Mouse (Mus musculus) ES-Bruce4 (cell line): ENCODE results near the gene Fars2.

Experiments
- CTCF ChIP-seq: IDR thresholded peaks from one replicate; pipeline ENCODE4 v1.8.1; 2011; ENCODE audit warnings: low read depth, low read length
- EP300 ChIP-seq: IDR thresholded peaks from 2 replicates; pipeline ENCODE4 v1.6.1; 2011; ENCODE audit warnings: low read depth, low read length; ENCODE audit not compliant: insufficient read depth
- POLR2A ChIP-seq: IDR thresholded peaks from one replicate; pipeline ENCODE4 v1.8.1; 2011; ENCODE audit warnings: low read length; ENCODE audit not compliant: insufficient read depth

DNA sequence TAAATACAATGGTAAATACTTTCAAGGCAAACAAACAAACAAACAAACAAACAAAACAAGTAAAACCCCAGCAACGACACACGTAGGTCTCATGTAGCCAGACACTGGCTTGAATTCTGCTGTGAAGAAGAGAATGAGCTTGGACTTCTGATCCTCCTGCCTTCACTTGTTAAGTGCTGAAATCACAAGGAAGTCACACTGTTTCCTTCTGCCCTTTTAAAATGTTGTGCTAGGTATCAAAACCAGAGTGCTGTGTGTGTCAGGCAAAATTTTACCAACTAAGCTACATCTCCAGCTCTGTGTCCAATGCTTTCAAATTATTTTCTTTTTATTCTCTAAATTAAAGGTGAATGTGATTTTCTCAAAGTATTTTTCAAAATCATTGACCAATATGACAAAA lies 5.9 kb upstream of the Fars2 start:
- TF ChIP-seq POLR2A (no peak), CTCF (no peak), EP300 (no peak)
